Mouse (Mus musculus) skeletal muscle tissue, postnatal 0 days (tissue): ENCODE results near the gene Gpatch4. TPM values are rescaled to one million over a fixed set of nuclear protein-coding genes. Genes with fewer than 3 reads are reported as not detected.

Experiments
- polyA plus RNA-seq: library from polyadenylated mRNA; unstranded; fragments of >200 nt; fragmentation: Nextera tagmentation; extraction: Ambion mirVana; gene quantifications from 2 replicates; pipeline ENCODE4 v1.2.1, GENCODE M21; 2015

The Gpatch4 gene
- polyA plus RNA-seq, result 15.9 and 16.7 TPM in 2 replicates

GRCm38 (mm10) chr3:88042661-88043421, at the start of gene Gpatch4:
Gene Gpatch4, plus strand, starts transcription at chr3:88043108.

DNA sequence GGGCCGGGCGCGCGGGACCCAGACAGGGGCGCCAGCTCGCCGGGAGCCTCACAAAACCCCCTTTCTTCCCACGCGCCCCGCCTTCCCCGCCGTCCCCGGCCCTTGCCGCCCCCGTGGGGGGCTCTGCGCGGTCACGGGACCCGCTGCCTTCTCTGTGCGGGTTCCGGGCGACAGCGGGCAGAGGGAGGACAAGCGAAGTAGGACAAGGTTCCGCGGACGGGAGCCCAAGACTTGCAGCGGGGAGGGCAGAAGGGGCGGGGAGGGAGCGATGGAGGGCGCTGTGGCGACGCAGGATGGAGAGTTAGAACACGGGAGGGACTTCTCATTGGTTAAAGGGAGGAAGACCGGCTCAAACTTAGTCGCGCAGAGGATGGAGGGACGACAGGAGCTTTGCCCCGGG, 42.7 kb upstream of the Gpatch4 start, which contains the start of gene Bcan:
Bcan (minus strand) TSS at position 50 of the 400 bp plus-strand sequence.

GRCm38 (mm10) chr3:88027434-88028186, 15.3 kb upstream of the Gpatch4 start, which contains the start of gene Hapln2:
Gene Hapln2, minus strand, starts transcription at chr3:88027583.

DNA sequence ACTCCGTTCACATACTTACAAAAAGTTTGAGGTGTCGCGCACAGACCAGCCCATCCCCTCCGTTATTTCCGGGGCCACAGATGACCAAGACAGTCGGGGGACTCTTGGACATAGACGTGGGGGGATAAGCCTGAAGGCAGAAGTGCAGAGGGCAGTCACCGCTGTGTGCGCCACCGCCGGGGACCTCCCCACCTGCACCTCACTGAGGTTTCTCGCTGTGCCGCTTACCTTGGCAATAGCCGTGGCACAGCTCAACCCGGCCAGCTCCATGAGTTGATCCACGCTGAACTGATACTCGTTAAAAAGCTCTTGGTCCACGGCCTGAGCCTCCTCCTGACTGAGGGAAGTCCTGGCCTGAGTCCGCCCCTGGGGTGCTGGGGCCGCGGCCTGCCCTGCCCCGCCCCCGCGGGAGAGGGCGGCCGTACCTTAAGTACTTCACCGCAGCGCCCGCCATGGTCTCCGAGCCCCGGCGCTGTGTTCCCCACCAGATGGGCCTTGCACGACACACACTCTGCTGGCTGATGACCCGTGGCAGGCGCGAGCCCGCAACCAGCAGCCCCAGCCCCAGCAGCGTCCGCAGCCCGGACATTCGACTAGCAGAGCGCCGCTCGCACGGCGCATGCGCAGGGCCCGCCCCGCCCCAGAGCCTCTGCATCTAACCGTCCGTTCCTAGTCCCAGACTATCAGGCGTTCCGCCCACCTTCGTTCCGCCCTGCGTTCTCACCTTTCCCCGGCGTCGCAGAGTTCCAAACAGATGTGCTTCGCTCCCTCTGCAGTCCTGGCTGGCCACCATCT, 15.2 kb downstream of the Gpatch4 start, which contains the start of gene Naxe:
Naxe (minus strand) TSS at position 594 of the 795 bp plus-strand sequence.

DNA sequence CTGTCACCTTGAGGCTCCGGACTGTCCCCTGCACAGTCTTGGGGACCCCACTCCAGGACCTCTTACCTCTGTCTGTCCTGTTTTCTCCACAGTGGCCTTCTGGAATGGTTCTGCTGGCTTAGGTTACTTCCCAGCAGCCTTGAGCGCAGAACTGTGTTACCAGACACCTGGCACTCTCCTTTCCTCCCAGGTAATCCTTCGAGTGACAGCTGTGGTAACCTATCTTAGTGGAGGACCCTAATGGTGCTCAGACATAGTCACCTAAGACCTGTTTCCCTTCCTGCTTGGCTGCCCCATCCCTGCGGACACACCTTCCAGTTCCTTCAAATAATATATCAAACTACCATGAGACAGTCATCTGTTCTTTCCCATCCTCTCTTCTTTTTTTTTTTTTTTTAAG, 35.3 kb downstream of the Gpatch4 start, which contains the start of gene Ttc24:
Ttc24 (minus strand) TSS at position 101 of the 400 bp plus-strand sequence.

GRCm38 (mm10) chr3:88081345-88082223, 38.7 kb downstream of the Gpatch4 start, which contains the start of gene Iqgap3:
Gene Iqgap3, plus strand, starts transcription at chr3:88081971.

Other genes starting within 250 kb of the Gpatch4 start
- 0.28 TPM in 1 of 2 replicates, not detected in the other for gene Ntrk1, start 247.9 kb upstream of the Gpatch4 start, polyA plus RNA-seq
- 0.04 and 0.13 TPM in 2 replicates for gene Insrr, start 246.2 kb upstream of the Gpatch4 start, polyA plus RNA-seq
- 10.9 and 12.9 TPM in 2 replicates for gene Pear1, start 218.8 kb upstream of the Gpatch4 start, polyA plus RNA-seq
- gene Sh2d2a, start 196.4 kb upstream of the Gpatch4 start, polyA plus RNA-seq, result 0.07 and 0.13 TPM in 2 replicates
- 9.7 and 10.3 TPM in 2 replicates for gene Prcc, start 157.5 kb upstream of the Gpatch4 start, polyA plus RNA-seq
- 113 and 133 TPM in 2 replicates for gene Hdgf, start 136.8 kb upstream of the Gpatch4 start, polyA plus RNA-seq
- gene Mrpl24, start 123.6 kb upstream of the Gpatch4 start, polyA plus RNA-seq, result 51.0 and 60.6 TPM in 2 replicates
- 16.7 and 16.8 TPM in 2 replicates for gene Isg20l2, start 112.8 kb upstream of the Gpatch4 start, polyA plus RNA-seq
- 7.5 and 8.2 TPM in 2 replicates for gene Rrnad1, start 112.4 kb upstream of the Gpatch4 start, polyA plus RNA-seq
- gene Crabp2, start 94.4 kb upstream of the Gpatch4 start, polyA plus RNA-seq, result 0.85 and 3.3 TPM in 2 replicates
- 74.2 and 79.3 TPM in 2 replicates for gene Nes, start 72.0 kb upstream of the Gpatch4 start, polyA plus RNA-seq
- 0.21 TPM in 1 of 2 replicates, not detected in the other for gene Bcan, start 42.9 kb upstream of the Gpatch4 start, polyA plus RNA-seq
- 0.08 and 0.13 TPM in 2 replicates for gene Hapln2, start 15.5 kb upstream of the Gpatch4 start, polyA plus RNA-seq
- gene Naxe, start 15.4 kb downstream of the Gpatch4 start, polyA plus RNA-seq, result 106 and 125 TPM in 2 replicates
- gene Ttc24, start 35.2 kb downstream of the Gpatch4 start, polyA plus RNA-seq, result not detected in 2 replicates
- 5.1 and 5.8 TPM in 2 replicates for gene Iqgap3, start 38.9 kb downstream of the Gpatch4 start, polyA plus RNA-seq
- 63.1 and 70.4 TPM in 2 replicates for gene Mef2d, start 99.3 kb downstream of the Gpatch4 start, polyA plus RNA-seq
- gene Rhbg, start 211.6 kb downstream of the Gpatch4 start, polyA plus RNA-seq, result 1.3 TPM in 1 of 2 replicates, not detected in the other
- gene Gm38392, start 244.1 kb downstream of the Gpatch4 start, polyA plus RNA-seq, result 0.13 TPM in 1 of 2 replicates, not detected in the other